Mouse (Mus musculus): Measurements from ENCODE around the gene Usf3. TPM values are rescaled to one million over a fixed set of nuclear protein-coding genes. Genes with fewer than 3 reads are reported as not detected.
A peak's percentile ranks its signal among the peaks of the same experiment; 100 is the strongest.

Usf3 gene
- 2.7 and 3.4 TPM in 2 replicates for polyA plus RNA-seq (2015; fragmentation: Nextera tagmentation; extraction: Ambion mirVana)

DNA sequence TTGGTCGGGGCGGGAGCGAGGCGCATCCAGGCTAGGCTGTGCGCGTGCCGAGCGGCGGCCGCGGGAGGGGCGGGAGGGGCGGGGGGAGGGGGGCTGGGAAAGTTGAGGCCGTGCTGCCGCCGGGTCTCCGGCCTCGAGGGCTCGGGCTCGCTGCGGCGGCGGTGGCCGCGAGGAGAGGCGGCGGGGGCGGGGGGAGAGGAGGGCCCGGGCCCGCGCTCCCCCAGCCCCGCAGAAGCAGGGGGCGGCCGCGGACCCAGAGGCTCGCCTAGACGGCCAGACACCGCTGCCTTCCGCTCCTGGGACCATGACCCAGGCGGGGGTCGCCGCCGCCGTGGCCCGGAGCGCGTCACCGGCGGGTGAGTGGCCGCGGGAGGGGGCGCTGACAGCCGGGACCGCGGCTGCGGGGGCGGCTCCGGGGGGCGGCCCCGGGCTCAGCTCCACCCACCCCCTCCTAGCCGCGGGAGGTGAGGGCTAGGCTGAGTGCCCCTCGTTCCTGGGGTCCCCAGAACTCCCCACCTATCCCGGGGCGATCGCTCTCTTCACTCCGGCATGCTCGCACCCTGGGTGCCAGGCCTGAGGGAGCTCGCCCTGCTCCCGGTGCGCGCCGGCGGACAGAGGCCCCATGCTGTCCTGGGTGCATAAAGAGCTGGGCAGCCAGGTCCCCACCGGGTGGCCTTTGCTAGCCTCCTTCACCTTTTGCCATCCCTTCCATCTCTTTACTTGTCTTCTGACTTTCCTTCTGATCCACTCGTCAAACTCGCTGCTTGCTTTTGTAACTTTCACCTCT is at the start of gene Usf3:
Gene Usf3 (plus strand): TSS at position 92 of the 787 bp plus-strand sequence.
- Histone ChIP-seq H3K4me3 (replicated peaks) (peak within 1 kb of the TSS; percentile 95), H3K4me2 (replicated peaks) (peak within 1 kb of the TSS; percentile 69), H3K27me3 (no peaks in the 10 kb centered on the region), H3K9me3 (no peaks in the 10 kb centered on the region), H3K27ac (peak within 1 kb of the TSS; percentile 84), H3K4me1 (replicated peaks) (peaks cover 21% of the 10 kb centered on the region), H3K36me3 (no peaks in the 10 kb centered on the region), H3K9ac (replicated peaks) (peak within 1 kb of the TSS; percentile 95)
- WGBS = under 1% methylated on average over 49 of the region's 77 CpGs
- ATAC-seq = peak; percentile 84

DNA sequence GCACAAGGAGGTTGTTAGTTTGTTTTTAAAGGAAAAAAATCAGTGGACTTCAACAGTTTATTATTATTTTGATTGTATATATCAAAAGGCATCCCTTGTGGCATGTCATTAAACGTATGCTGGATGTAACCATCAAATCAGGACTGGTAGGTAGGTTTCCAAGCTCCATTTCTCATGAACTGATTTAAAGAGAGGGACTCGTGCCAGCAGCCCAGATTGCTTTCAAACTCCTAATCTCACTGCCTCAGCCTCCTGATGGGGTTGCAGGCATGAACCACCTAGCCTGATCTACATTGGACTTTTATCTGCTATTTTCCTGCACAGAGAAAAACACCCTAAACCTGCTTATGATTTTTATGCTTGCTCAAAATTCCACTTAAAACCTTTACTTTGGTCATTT is 49.3 kb upstream of the Usf3 start:
- Histone ChIP-seq H3K9me3 (no peaks in the 10 kb centered on the region), H3K4me1 (replicated peaks) (no peaks in the 10 kb centered on the region), H3K27me3 (no peaks in the 10 kb centered on the region), H3K4me2 (replicated peaks) (no peak overlapping the region), H3K27ac (no peak overlapping the region), H3K9ac (replicated peaks) (no peak overlapping the region), H3K36me3 (no peaks in the 10 kb centered on the region), H3K4me3 (replicated peaks) (no peak overlapping the region)
- WGBS = 89% methylated on average over 2 of the region's 2 CpGs
- no peak for ATAC-seq

DNA sequence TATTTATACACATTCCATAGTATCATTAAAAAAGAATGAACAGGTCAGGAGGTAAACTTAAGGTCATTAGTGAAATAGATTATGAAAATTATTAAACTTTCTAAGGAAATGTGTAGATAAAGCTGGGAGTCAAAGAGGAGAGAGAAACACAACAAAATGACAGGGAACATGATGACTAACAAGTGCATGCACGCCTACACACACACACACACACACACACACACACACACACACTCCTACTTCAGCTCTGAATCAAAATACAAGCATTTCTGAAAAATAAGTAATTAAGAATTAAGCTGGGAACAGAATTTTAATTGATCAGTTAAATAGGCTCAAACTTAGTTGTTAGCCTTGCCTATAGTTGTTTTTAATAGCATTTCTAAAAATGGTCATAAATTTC is 48.3 kb upstream of the Usf3 start:
- Histone ChIP-seq H3K4me2 (replicated peaks) (no peak overlapping the region), H3K9ac (replicated peaks) (no peak overlapping the region), H3K4me3 (replicated peaks) (no peak overlapping the region), H3K9me3 (no peaks in the 10 kb centered on the region), H3K27me3 (no peaks in the 10 kb centered on the region), H3K36me3 (no peaks in the 10 kb centered on the region), H3K4me1 (replicated peaks) (no peaks in the 10 kb centered on the region), H3K27ac (no peak overlapping the region)
- WGBS = 100% methylated on average over 1 of the region's 1 CpGs
- no peak for ATAC-seq

DNA sequence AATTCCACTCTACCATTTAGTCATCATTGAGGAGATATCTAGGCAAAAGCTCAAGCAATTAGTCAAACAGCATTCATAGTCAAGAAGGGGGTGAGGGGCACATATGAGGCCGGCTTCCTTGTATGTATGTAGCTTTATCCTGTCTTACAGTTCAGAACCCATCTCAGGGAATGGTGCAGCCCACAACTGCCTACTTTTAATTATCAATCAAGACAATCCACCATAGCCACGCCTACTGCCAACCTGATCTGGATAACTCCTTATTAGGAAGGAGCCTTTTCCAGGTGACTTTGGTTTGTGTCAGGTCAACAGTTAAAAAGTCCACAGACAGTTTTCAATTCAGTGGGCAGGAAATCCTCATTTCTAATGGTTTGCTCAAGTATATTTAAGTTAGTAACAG is 47.6 kb upstream of the Usf3 start:
- no peak overlapping the region for H3K4me3 ChIP-seq (replicated peaks)
- H3K4me1 ChIP-seq (replicated peaks) = no peaks in the 10 kb centered on the region
- no peak overlapping the region for H3K4me2 ChIP-seq (replicated peaks)
- 82% methylated on average over 2 of the region's 2 CpGs for WGBS
- H3K27ac ChIP-seq = no peak overlapping the region
- no peak for ATAC-seq
- no peaks in the 10 kb centered on the region for H3K9me3 ChIP-seq
- no peak overlapping the region for H3K9ac ChIP-seq (replicated peaks)
- no peaks in the 10 kb centered on the region for H3K36me3 ChIP-seq
- H3K27me3 ChIP-seq = no peaks in the 10 kb centered on the region

DNA sequence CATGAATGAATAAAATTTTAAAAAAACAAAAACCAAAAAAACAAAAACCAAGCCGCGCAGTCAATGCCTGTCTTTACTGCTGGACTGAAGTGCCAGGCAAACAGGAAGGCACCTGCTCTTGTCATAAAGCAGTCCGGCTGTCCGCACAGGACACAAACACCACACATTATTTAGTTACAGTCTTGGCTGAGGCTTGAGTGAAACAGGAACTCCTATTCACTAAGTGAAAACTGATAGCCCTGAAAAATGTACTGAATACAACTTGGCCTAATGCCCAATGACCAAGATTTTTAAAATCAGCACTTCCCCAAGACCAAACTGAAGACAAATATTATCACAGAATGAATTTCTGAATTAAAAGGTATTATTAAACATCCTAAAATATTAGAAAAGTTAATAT is 46.6 kb upstream of the Usf3 start:
- Histone ChIP-seq H3K27ac (no peak overlapping the region), H3K4me3 (replicated peaks) (no peak overlapping the region), H3K4me2 (replicated peaks) (no peak overlapping the region), H3K4me1 (replicated peaks) (no peaks in the 10 kb centered on the region), H3K9ac (replicated peaks) (no peak overlapping the region), H3K27me3 (no peaks in the 10 kb centered on the region), H3K36me3 (no peaks in the 10 kb centered on the region), H3K9me3 (no peaks in the 10 kb centered on the region)
- WGBS = 93% methylated on average over 4 of the region's 4 CpGs
- no peak for ATAC-seq

DNA sequence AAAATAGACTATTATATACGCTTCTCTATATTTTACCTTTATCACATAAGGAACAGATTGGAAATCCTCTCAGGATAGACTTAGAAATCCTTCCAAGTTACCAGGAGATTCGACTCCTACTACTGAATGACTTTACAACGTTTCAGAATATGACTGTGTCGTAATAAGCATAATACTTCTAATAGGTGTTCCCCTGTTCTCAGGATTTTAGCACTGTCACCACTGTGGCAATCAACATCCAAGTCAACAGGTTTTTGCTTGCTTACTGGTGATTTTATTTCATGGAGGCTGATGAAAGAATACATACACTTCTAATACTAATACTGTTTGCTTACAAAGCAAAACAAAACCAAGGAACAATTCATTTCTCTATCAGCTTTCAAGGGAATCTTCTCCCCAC is 40.7 kb upstream of the Usf3 start:
- H3K27me3 ChIP-seq = no peaks in the 10 kb centered on the region
- H3K36me3 ChIP-seq = no peaks in the 10 kb centered on the region
- 85% methylated on average over 4 of the region's 4 CpGs for WGBS
- ATAC-seq = no peak
- H3K4me1 ChIP-seq (replicated peaks) = peaks cover 10% of the 10 kb centered on the region; the same call in 1 of the 2 replicates
- H3K9me3 ChIP-seq = no peaks in the 10 kb centered on the region
- H3K4me3 ChIP-seq (replicated peaks) = no peak overlapping the region
- H3K27ac ChIP-seq = no peak overlapping the region
- H3K9ac ChIP-seq (replicated peaks) = no peak overlapping the region
- no peak overlapping the region for H3K4me2 ChIP-seq (replicated peaks)

DNA sequence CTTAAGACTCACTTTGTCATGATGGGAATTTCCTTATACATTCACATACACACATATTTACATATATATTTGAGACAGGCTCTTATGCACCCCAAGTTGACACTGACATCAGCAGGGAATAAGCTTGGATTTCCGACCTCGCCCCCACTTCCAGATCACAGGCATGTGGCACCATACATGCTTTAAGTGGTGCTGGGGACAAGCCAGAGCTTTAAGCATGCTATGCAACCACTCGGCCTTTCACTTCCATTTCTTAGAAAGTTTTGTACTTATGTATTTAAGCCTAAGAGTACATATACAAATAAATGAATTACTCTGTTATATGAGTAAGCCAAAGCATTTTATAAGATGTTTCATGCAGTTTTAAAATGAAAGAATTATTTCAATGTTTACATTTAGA is 39.9 kb upstream of the Usf3 start:
- ATAC-seq = no peak
- Histone ChIP-seq H3K4me1 (replicated peaks) (peaks cover 19% of the 10 kb centered on the region), H3K9ac (replicated peaks) (no peak overlapping the region), H3K36me3 (no peaks in the 10 kb centered on the region), H3K27me3 (no peaks in the 10 kb centered on the region), H3K27ac (no peak overlapping the region), H3K4me3 (replicated peaks) (no peak overlapping the region), H3K4me2 (replicated peaks) (no peak overlapping the region), H3K9me3 (no peaks in the 10 kb centered on the region)
- WGBS = 94% methylated on average over 3 of the region's 3 CpGs

DNA sequence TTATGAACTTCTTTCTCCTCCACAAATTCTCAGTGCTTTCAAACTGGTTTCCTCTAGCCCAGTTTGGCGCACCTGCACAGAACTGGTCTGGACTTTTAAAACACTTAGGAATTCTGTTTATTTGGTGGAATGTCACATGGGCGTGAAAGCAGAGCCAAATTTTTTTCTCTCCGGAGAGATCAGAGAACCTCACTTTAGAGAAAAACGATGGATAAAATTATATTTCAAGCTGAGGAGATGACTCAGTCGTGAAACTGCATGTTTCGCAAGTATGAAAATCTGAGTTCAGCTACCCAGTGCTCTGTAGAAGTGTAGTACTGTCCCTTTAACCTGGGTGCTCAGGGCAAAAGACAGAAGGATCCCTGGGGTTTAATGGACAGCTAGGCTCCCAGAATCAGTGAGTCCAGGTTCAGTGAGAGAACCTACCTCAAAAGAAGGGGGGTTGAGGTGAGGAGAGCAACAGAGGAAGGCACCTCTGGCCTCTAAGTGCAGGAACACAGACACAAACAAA is 36.5 kb upstream of the Usf3 start:
- ATAC-seq = no peak
- H3K4me2 ChIP-seq (replicated peaks) = no peak overlapping the region
- no peak overlapping the region for H3K27ac ChIP-seq
- no peak overlapping the region for H3K4me3 ChIP-seq (replicated peaks)
- no peak overlapping the region for H3K9ac ChIP-seq (replicated peaks)
- H3K9me3 ChIP-seq = no peaks in the 10 kb centered on the region
- no peaks in the 10 kb centered on the region for H3K36me3 ChIP-seq
- peaks cover 32% of the 10 kb centered on the region for H3K4me1 ChIP-seq (replicated peaks)
- 88% methylated on average over 6 of the region's 6 CpGs for WGBS
- no peaks in the 10 kb centered on the region for H3K27me3 ChIP-seq

DNA sequence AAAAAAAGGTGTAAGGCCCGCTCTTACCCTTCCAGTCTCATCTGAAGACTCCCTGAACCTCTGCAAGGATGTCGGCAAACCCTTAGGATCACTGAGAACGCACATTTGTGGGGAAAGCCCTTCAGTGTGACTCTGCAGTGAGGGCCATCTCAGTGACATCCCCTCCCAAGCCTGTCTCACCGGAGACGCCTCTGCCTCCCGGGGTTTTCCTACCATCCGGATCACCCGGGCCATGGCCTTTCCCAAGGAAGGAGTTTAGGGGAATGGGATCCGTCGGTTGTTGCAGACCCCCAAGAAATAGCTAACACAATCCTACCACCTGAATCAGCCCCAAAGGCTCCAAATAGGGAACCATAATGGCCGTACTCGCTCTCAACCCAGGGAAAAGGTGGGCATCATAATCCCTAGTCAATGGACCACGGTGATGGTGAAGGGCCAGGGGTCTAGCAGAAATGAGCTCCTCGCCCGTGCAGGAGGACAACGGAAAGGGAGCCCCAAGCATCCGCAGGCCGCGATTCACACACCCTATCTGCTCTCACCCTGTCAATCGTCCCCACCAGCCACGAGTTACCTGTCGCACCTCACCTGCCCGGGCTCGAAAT is 34.6 kb upstream of the Usf3 start:
- peak overlapping the region; percentile 91 for H3K9ac ChIP-seq (replicated peaks)

DNA sequence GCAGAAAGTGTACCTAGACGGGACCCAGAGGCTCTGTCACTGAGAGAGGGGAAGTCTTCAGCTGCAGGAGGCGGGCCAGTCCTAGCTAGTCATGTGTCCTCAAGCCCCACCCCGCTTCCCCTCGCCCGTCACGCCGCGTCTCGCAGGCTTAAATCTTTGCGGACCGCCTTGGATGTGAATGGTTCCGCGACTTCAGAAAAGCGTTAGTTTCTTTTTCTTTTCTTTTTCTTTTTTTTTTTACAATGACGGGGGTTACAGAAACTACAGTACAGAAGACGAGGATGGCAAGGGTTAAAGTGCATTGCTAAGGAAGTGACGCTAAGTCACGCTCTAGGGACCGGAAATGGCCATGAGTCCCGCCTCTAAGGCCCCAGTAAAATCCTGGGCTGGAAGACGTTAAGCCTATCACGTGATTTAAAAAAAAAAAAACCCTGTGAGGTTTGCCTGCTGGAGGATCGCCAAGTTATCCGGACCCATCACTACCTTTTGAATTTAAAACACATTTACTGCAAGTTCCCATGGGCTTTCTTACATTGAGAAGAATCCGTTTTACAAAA is 34.0 kb upstream of the Usf3 start:
- no peaks in the 10 kb centered on the region for H3K9me3 ChIP-seq
- under 1% methylated on average over 25 of the region's 25 CpGs for WGBS
- no peaks in the 10 kb centered on the region for H3K36me3 ChIP-seq
- peak overlapping the region; percentile 97 for H3K27ac ChIP-seq
- peak overlapping the region; percentile 93 for H3K4me3 ChIP-seq (replicated peaks)
- peak; percentile 93 for ATAC-seq
- peak overlapping the region; percentile 97 for H3K4me2 ChIP-seq (replicated peaks)
- peaks cover 35% of the 10 kb centered on the region for H3K4me1 ChIP-seq (replicated peaks)
- H3K27me3 ChIP-seq = no peaks in the 10 kb centered on the region
- H3K9ac ChIP-seq (replicated peaks) = peak overlapping the region; percentile 91

More for the DNA sequence above, 34.6 kb upstream of the Usf3 start:
- no peak; the same call in 1 of the 2 replicates for ATAC-seq
- H3K4me1 ChIP-seq (replicated peaks) = peaks cover 35% of the 10 kb centered on the region
- H3K36me3 ChIP-seq = no peaks in the 10 kb centered on the region
- no peaks in the 10 kb centered on the region for H3K9me3 ChIP-seq
- peak overlapping the region; percentile 97 for H3K4me2 ChIP-seq (replicated peaks)
- H3K27ac ChIP-seq = peak overlapping the region; percentile 97
- WGBS = under 1% methylated on average over 24 of the region's 24 CpGs
- H3K4me3 ChIP-seq (replicated peaks) = peak overlapping the region; percentile 93
- no peaks in the 10 kb centered on the region for H3K27me3 ChIP-seq

DNA sequence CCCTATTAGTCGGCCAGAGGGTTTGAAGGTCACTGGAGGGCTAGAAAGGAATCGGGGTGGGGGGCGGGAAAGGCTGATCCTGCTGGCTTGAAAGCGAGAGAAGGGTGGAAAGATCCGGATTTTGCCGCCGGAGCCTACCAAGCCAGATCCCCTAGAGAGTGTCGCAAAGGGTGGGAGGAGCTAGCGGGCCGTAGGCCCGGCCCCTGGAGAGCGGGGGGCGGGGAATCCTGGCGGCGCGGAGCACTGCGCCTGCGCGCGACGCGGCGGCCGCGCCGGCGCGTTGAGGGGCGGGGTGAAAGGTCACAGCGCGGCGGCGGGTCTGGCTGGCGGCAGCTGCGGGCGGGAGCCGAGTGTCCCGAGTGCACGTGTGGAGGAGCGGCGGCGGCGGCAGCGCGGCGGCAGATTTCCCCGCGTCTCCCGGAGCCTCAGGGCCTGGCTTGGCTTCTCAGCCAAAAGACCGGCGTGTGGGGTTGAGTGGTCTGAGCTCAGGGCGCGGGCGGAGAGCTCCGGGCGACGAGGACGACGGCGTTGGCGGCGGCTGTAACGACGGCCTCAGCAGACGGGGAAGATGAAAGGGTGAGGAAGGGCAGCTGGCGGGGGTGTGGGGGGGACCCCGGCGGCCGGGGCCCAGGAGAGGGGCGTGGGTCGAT is 33.4 kb upstream of the Usf3 start, which contains the start of the genes Atp6v1a and Naa50:
Gene Atp6v1a (minus strand): TSS at position 170 of the 650 bp plus-strand sequence.
Gene Naa50 (plus strand): TSS at position 295 of the 650 bp plus-strand sequence.
- WGBS = under 1% methylated on average over 71 of the region's 71 CpGs

More for the DNA sequence above, 33.4 kb upstream of the Usf3 start, which contains the start of the genes Atp6v1a and Naa50:
- no peaks in the 10 kb centered on the region for H3K9me3 ChIP-seq
- ATAC-seq = peak; percentile 86
- H3K4me1 ChIP-seq (replicated peaks) = peaks cover 35% of the 10 kb centered on the region
- H3K27ac ChIP-seq = peak within 1 kb of the TSS; percentile 97
- peak within 1 kb of the TSS; percentile 91 for H3K9ac ChIP-seq (replicated peaks)
- H3K36me3 ChIP-seq = no peaks in the 10 kb centered on the region
- peak within 1 kb of the TSS; percentile 97 for H3K4me2 ChIP-seq (replicated peaks)
- H3K27me3 ChIP-seq = no peaks in the 10 kb centered on the region
- H3K4me3 ChIP-seq (replicated peaks) = peak within 1 kb of the TSS; percentile 93
